Mouse (Mus musculus) embryonic facial prominence, embryonic 13.5 days (tissue): ENCODE measurements around the gene Echs1. TPM values are rescaled to one million over a fixed set of nuclear protein-coding genes. Genes with fewer than 3 reads are reported as not detected.
"Not testable (repeated sequence)": the region's sequence is repeated elsewhere in the genome, so short reads cannot be mapped to it uniquely, and the experiment has no call there.

Experiments used
- ATAC-seq: fragments of 200-750 bp; cut with Nextera tagmentation; 2 replicates; pipeline ENCODE4 v1.8.0; 2017; ENCODE audit warnings: low read depth; ENCODE audit not compliant: insufficient number of reproducible peaks, insufficient read depth, low FRiP score, low TSS enrichment
- H3K27ac ChIP-seq: fragments of 300-500 bp; sonication (generic); 2 replicates; pipeline ENCODE4 v1.5.1; 2015; ENCODE audit warnings: moderate library complexity, mild to moderate bottlenecking, inconsistent platforms
- H3K27me3 ChIP-seq: fragments of 300-500 bp; sonication (generic); 2 replicates; pipeline ENCODE4 v1.6.1; 2015; ENCODE audit warnings: mild to moderate bottlenecking, inconsistent platforms
- H3K36me3 ChIP-seq: fragments of 300-500 bp; sonication (generic); 2 replicates; pipeline ENCODE4 v1.6.1; 2015; ENCODE audit warnings: mild to moderate bottlenecking, inconsistent platforms
- H3K4me1 ChIP-seq: fragments of 300-500 bp; sonication (generic); 2 replicates; pipeline ENCODE4 v1.6.1; 2015; ENCODE audit warnings: inconsistent platforms
- H3K4me2 ChIP-seq: fragments of 300-500 bp; sonication (generic); 2 replicates; pipeline ENCODE4 v1.6.1; 2015; ENCODE audit warnings: moderate library complexity, mild to moderate bottlenecking, inconsistent platforms
- H3K4me3 ChIP-seq: fragments of 300-500 bp; sonication (generic); 2 replicates; pipeline ENCODE4 v1.5.1; 2015; ENCODE audit warnings: mild to moderate bottlenecking, inconsistent platforms
- H3K9ac ChIP-seq: fragments of 300-500 bp; sonication (generic); 2 replicates; pipeline ENCODE4 v1.6.1; 2015; ENCODE audit warnings: mild to moderate bottlenecking, inconsistent platforms
- H3K9me3 ChIP-seq: fragments of 300-500 bp; sonication (generic); 2 replicates; pipeline ENCODE4 v1.6.1; 2016; ENCODE audit warnings: inconsistent platforms
- WGBS: fragments of 180-500 bp; shearing (Covaris S2); methylation state at CpG from one replicate; pipeline ENCODE4 v1.1.7; 2015; ENCODE audit warnings: mixed read lengths; 5-methylcytosine and 5-hydroxymethylcytosine counted together
- polyA plus RNA-seq: library from polyadenylated mRNA; unstranded; fragments of >200 nt; fragmentation: Nextera tagmentation; extraction: Ambion mirVana; gene quantifications from 2 replicates; pipeline ENCODE4 v1.2.1, GENCODE M21; 2015

Gene Echs1
- polyA plus RNA-seq, 1 experiment from 2014 or later: 170 TPM

DNA sequence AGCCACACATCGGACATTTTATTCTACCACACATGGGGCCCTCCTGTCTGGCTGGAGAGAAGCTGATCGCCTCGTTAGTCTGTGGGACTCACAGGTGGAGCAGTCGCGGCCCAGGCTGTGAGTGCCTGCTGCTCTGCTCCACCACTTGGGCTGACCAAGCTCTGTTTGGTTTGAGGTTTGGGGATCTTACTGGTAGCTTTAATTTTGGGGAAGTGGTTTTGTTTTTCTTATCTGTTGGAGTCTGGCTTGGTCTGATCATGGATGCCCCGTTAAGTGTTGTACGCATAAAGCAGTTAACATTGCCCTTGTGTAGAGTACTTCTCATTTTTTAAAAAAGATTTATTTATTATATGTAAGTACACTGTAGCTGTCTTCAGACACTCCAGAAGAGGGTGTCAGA lies 17.8 kb upstream of the Echs1 start:
- not testable (repeated sequence) for H3K27ac ChIP-seq, H3K9me3 ChIP-seq, H3K27me3 ChIP-seq, H3K4me3 ChIP-seq, H3K4me1 ChIP-seq, ATAC-seq, H3K9ac ChIP-seq, H3K4me2 ChIP-seq
- WGBS: 86% methylated on average over 7 of the region's 7 CpGs
- peaks cover 26% of the 10 kb centered on the region for H3K36me3 ChIP-seq

DNA sequence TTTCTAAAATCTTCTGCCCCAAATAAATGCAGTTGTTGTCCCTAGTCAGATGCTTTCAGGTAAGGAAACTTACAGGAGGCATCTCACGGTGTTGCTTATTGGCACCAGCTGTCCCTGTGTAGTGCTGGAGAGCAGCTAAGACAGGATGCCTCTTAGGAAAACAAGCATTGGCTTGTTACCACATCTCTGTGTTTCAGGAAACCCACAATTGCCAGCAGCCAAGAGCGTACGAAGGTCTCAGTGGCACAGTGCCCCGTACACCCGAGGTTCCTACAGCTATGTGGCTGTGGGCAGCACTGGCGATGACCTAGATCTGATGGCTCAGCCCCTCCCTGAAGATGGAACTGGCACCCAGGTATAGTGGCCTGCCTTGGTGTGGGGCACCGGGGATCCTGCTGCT lies 15.9 kb upstream of the Echs1 start:
- 84% methylated on average over 7 of the region's 7 CpGs for WGBS
- not testable (repeated sequence) for H3K27me3 ChIP-seq, H3K9me3 ChIP-seq, H3K4me3 ChIP-seq, ATAC-seq, H3K4me2 ChIP-seq, H3K9ac ChIP-seq, H3K4me1 ChIP-seq, H3K27ac ChIP-seq
- H3K36me3 ChIP-seq: peaks cover 26% of the 10 kb centered on the region

DNA sequence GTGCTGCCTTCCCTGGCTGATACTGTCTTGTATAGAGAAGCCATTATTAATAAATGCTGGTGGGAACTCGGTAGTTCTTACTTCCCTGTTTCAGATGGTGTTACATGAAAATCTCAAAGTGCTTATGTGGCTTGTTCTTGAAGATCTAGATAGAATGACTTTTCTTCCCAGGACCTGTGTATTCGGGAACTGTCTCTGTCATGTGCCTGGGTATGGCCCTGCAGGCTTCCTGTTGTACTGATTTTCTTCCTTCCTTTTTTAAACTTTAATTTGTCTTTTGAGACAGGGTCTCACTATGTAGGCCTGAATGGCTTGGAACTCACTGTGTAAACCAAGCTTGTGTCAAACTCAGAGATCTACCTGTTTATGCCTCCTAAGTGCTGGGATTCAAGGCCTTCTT lies 11.6 kb upstream of the Echs1 start:
- Histone ChIP-seq H3K4me3 (no peak overlapping the region), H3K27ac (no peak overlapping the region), H3K9ac (no peak overlapping the region), H3K9me3 (no peaks in the 10 kb centered on the region), H3K36me3 (peaks cover 19% of the 10 kb centered on the region), H3K27me3 (no peaks in the 10 kb centered on the region), H3K4me2 (no peak overlapping the region), H3K4me1 (peaks cover 10% of the 10 kb centered on the region)
- ATAC-seq: no peak
- 88% methylated on average over 2 of the region's 2 CpGs for WGBS

DNA sequence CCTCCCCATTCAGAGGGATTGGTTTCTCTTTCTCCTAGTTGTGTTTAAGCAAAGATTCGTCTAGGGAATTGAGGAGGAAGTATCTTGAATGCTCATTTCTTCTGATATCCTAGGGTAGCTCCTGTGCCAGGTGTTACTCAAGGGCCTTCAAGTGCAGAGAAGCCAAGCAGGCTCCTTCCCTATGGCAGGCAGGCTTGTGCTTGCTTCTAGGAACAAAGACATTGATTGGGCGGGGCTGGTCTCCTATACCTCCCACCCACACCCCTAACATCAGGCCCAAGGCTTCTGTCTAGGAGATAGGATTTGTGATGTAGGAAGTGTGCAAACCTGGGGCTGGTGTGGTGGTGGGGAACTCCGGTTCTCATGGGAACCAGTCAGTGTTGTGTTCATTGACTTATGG lies 10.7 kb upstream of the Echs1 start:
- no peak for ATAC-seq
- Histone ChIP-seq H3K4me2 (peak overlapping the region; percentile 32), H3K36me3 (peaks cover 19% of the 10 kb centered on the region), H3K4me3 (no peak overlapping the region), H3K9ac (0 out of 2 replicates have a peak overlapping the region, but pooled peaks have one; percentile 17), H3K27ac (no peak overlapping the region), H3K4me1 (peaks cover 10% of the 10 kb centered on the region), H3K9me3 (no peaks in the 10 kb centered on the region), H3K27me3 (no peaks in the 10 kb centered on the region)
- 81% methylated on average over 3 of the region's 3 CpGs for WGBS

DNA sequence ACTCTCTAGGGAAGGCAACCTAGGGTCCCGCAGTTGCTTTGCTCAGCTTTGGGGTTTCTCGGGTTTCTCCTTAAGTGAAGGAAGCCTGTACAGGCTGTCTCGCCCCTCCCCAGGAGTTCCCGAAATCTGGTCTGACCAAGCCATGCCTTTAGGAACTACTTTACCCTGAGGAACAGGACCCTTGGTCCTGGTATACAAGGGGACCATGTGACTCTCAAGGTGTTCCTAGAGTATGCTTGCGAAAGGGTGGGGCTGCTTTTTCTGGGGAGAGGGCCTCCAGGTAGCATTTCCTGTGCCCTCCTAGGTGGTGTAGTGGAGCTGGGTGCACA lies 9.7 kb upstream of the Echs1 start:
- no peaks in the 10 kb centered on the region for H3K9me3 ChIP-seq
- peak overlapping the region; percentile 81 for H3K4me2 ChIP-seq
- 6% methylated on average over 5 of the region's 5 CpGs for WGBS
- no peak for ATAC-seq
- H3K4me1 ChIP-seq: peaks cover 10% of the 10 kb centered on the region
- peak overlapping the region; percentile 84 for H3K9ac ChIP-seq
- H3K36me3 ChIP-seq: peaks cover 19% of the 10 kb centered on the region
- H3K4me3 ChIP-seq: peak overlapping the region; percentile 75
- peak overlapping the region; percentile 57; the same call in 1 of the 2 replicates for H3K27ac ChIP-seq
- H3K27me3 ChIP-seq: no peaks in the 10 kb centered on the region

DNA sequence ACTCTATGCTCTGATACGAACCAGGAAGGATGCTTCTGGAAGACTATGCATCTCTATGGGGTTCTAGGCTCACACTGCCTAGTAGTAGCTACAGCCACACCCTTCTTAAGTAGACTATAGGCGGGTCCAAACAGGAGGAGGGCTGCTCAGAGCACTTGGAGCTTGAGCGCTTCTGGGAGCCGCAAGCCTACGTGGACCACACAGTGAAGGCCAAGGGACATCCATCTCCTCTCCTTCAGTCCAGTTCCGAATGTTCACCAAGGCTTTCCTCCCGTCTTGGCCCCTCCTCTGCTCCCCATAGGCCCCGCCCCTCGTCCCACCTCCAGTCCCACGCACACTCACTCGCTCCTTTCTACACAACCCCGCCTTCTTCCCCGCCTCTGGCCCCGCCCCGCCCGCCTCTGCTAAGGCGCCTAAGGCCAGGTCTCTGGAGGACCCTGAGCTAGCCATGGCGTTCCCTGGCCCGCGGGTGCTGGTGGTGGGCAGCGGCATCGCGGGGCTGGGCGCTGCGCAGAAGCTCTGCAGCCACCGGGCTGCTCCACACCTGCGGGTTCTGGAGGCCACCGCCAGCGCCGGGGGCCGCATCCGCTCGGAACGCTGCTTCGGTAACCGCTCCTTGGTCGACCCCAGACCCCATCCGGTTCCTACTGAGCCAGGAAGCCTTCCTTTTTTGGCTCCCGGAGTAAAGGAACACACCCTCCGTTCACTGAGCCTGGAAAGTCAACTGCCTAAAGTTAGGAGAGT lies 9.2 kb upstream of the Echs1 start:
- H3K27ac ChIP-seq: peak overlapping the region; percentile 57; the same call in 1 of the 2 replicates
- 2% methylated on average over 40 of the region's 40 CpGs for WGBS
- peak; percentile 94 for ATAC-seq

DNA sequence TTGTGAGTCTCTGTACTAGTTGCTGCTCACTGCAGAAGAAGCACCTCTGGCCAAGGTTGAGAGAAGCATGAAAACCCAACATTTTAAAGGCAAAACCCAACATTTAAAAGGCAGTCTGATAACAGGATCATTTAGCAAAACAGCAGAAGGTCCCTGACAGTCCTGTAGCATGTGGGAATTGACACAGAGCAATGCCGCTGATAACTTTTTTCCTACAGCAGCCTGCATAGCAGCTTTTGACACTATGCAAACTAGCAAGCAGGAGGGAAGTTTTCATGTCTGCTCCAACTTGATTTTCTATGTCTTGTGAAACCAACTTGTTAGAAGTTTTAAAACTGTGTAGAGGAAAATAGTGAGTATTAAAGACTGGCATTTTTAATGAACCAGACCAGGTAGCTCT lies 8.1 kb upstream of the Echs1 start:
- peaks cover 10% of the 10 kb centered on the region for H3K4me1 ChIP-seq
- peaks cover 3% of the 10 kb centered on the region; the same call in 1 of the 2 replicates for H3K36me3 ChIP-seq
- H3K27ac ChIP-seq: no peak overlapping the region
- H3K9me3 ChIP-seq: no peaks in the 10 kb centered on the region
- 94% methylated on average over 1 of the region's 1 CpGs for WGBS
- H3K4me2 ChIP-seq: no peak overlapping the region
- no peak overlapping the region for H3K4me3 ChIP-seq
- H3K27me3 ChIP-seq: no peaks in the 10 kb centered on the region
- H3K9ac ChIP-seq: no peak overlapping the region
- no peak for ATAC-seq

More for the DNA sequence above, 9.2 kb upstream of the Echs1 start:
- peak overlapping the region; percentile 84 for H3K9ac ChIP-seq
- H3K27me3 ChIP-seq: no peaks in the 10 kb centered on the region
- H3K36me3 ChIP-seq: peaks cover 14% of the 10 kb centered on the region
- peak overlapping the region; percentile 81 for H3K4me2 ChIP-seq
- peak overlapping the region; percentile 75 for H3K4me3 ChIP-seq
- H3K4me1 ChIP-seq: peaks cover 10% of the 10 kb centered on the region
- no peaks in the 10 kb centered on the region for H3K9me3 ChIP-seq

DNA sequence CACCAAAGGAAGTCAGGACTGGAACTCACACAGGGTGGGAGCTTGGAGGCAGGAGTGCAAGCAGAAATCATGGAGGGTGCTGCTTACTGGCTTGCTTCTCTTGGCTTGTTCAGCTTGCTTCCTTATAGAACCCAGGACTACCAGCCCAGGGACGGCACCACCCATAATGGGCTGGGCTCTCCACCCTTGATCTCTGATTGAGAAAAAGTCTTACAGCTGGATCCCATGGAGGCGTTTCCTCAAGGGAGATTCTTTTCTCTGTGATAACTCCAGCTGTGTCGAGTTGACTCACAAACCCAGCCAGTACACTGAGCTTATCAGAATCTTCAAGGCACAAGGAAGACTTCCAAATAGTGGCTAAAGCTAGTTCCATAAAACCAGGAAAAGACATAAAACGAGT lies 6.5 kb upstream of the Echs1 start:
- no peaks in the 10 kb centered on the region for H3K36me3 ChIP-seq
- no peak for ATAC-seq
- peaks cover 10% of the 10 kb centered on the region for H3K4me1 ChIP-seq
- WGBS: 32% methylated on average over 4 of the region's 4 CpGs
- H3K4me3 ChIP-seq: no peak overlapping the region
- no peak overlapping the region for H3K9ac ChIP-seq
- H3K4me2 ChIP-seq: no peak overlapping the region
- H3K27ac ChIP-seq: no peak overlapping the region
- no peaks in the 10 kb centered on the region for H3K27me3 ChIP-seq
- no peaks in the 10 kb centered on the region for H3K9me3 ChIP-seq

DNA sequence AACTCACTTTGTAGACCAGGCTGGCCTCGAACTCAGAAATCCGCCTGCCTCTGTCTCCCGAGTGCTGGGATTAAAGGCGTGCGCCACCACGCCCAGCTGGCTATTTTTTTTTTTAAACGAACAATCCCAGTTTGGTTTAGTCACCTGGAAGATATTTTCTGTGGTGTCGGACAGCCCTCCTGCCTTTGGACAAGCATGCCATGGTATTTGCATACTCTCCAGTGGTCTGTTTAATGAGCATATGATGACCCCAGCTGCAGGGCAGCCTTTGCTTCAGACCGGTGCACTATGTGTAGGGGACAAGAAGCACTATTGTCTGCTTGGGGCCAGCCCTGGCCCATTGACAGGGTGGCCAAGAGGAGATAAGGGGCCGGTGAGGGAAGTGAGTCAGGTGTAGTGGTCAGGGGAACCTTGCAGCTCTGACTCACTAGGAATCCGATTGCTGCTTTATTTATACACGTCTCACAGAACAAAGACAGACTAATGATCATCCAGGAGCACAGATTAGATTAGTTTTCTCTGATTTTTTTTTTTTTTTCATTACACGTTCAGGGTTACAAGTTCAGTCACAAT lies 5.1 kb upstream of the Echs1 start:
- Histone ChIP-seq H3K27ac (no peak overlapping the region), H3K36me3 (no peaks in the 10 kb centered on the region), H3K9me3 (no peaks in the 10 kb centered on the region), H3K4me3 (no peak overlapping the region), H3K4me1 (peaks cover 8% of the 10 kb centered on the region), H3K27me3 (no peaks in the 10 kb centered on the region), H3K4me2 (no peak overlapping the region), H3K9ac (no peak overlapping the region)
- WGBS: 69% methylated on average over 13 of the region's 13 CpGs
- no peak for ATAC-seq

DNA sequence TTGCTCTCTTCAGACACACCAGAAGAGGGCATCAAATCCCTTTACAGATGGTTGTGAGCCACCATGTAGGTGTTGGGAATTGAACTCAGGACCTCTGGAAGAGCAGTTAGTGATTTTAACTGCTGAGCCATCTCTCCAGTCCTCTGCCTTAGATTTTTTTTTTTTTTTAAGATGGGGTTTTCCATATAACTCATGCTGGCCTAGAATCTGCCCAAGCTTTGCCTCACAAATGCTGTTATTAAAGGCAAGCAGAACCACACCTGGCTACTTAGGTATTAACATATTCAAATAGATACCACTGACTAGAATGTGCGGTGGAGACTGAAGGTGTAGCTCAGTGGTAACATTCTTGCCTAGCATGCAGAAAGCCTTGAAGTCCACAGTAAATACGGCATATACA lies 4.2 kb upstream of the Echs1 start:
- 90% methylated on average over 2 of the region's 2 CpGs for WGBS
- H3K9ac ChIP-seq: no peak overlapping the region
- no peaks in the 10 kb centered on the region for H3K36me3 ChIP-seq
- H3K4me2 ChIP-seq: no peak overlapping the region
- H3K27ac ChIP-seq: no peak overlapping the region
- H3K9me3 ChIP-seq: no peaks in the 10 kb centered on the region
- ATAC-seq: no peak
- no peak overlapping the region for H3K4me3 ChIP-seq
- H3K27me3 ChIP-seq: no peaks in the 10 kb centered on the region
- H3K4me1 ChIP-seq: peaks cover 8% of the 10 kb centered on the region

DNA sequence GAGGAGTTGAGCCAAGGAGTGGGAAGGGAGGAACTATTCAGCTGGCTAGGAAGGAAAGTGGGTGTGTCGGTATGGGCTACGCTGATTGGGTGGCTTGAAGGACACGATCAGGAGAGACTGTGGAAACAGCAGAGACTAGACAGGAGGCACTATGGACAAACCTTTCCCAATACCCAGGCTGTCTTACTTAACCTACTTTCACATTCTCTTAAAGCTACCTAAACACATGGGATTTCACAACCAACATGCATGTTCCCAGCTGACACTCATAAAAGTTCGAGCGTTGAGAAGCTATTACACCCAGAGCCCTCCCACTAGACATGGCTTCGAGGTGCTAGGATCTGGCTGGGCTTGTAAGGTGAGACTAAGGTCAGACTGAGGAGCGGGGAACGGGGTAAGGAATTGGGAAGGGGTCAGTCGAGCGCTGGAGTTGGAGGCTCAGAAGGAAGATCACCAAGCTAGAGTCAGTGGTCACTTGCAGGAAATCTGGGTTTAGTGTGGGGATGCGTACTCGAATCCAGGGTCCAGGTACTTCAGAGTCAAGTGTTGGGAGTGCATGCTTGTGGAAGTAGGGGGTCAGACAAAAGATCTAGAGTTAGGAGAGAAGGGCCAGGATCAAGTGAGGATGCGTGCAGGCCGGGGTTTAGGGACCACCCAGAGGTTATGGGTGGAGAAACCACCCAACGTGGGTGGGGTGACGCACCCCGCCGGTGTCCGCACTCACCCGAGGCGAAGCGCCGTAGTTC lies 520 bp downstream of the Echs1 start, which contains the start of gene Paox:
Gene Paox (plus strand): TSS at position 217 of the 746 bp plus-strand sequence.
- Histone ChIP-seq H3K4me3 (peak within 1 kb of the TSS; percentile 79), H3K4me1 (peaks cover 11% of the 10 kb centered on the region), H3K9me3 (no peaks in the 10 kb centered on the region), H3K27me3 (no peaks in the 10 kb centered on the region), H3K9ac (peak within 1 kb of the TSS; percentile 87), H3K36me3 (peaks cover 22% of the 10 kb centered on the region), H3K4me2 (peak within 1 kb of the TSS; percentile 85), H3K27ac (peak within 1 kb of the TSS; percentile 86)
- 0 out of 2 replicates have a peak, but pooled peaks have one; percentile 59 for ATAC-seq
- 1% methylated on average over 23 of the region's 23 CpGs for WGBS
